Mouse (Mus musculus): ENCODE measurements around the gene Tktl1. TPM values are rescaled to one million over a fixed set of nuclear protein-coding genes. Genes with fewer than 3 reads are reported as not detected.

Gene Tktl1
- total RNA-seq (2023): under 1 TPM in 1 of 2 experiments, not detected in 1; 0.36 TPM

GRCm38 (mm10) chrX:74176959-74177358 is at the start of gene Tktl1:
Gene Tktl1, plus strand, starts transcription at chrX:74177259.

GRCm38 (mm10) chrX:74135263-74135662 is 41.8 kb upstream of the Tktl1 start, which contains the start of gene Mecp2:
Gene Mecp2, minus strand, starts transcription at chrX:74135363.

DNA sequence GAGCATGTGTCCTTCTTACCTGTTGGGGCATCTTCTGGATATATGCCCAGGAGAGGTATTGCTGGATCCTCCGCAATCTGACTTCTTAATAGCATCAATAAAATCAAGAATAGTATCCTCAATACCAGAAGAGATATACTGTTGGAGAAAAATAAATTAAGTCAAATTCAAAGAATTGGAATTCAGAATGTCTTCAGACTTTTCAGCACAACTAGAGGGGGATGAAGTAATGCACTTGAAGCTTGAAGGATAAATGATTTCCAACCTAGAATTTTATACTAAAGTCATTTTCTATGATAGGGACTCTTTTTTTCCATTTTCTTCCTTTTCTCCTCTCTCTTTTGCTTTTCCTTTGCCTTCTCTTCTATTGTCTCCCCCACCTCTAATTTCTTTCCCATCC is 9.3 kb upstream of the Tktl1 start, which contains the start of gene Tex28:
Gene Tex28 (minus strand): TSS at position 101 of the 400 bp plus-strand sequence.

GRCm38 (mm10) chrX:74249615-74250014 is 72.6 kb downstream of the Tktl1 start, which contains the start of gene Flna:
Gene Flna, minus strand, starts transcription at chrX:74249820.

GRCm38 (mm10) chrX:74254153-74254887 is 77.3 kb downstream of the Tktl1 start, which contains the start of gene Emd:
Gene Emd, plus strand, starts transcription at chrX:74254687.

Other genes starting within 250 kb of the Tktl1 start
- 10 to 100 TPM; 22.6 to 28.2 TPM for gene Renbp, start 246.4 kb upstream of the Tktl1 start, total RNA-seq (2023)
- 100 to 1,000 TPM; 109 to 126 TPM for gene Hcfc1, start 210.9 kb upstream of the Tktl1 start, total RNA-seq (2023)
- gene Irak1, start 153.3 kb upstream of the Tktl1 start, total RNA-seq (2023): 100 to 1,000 TPM; 162 to 201 TPM
- gene Opn1mw, start 49.8 kb upstream of the Tktl1 start, total RNA-seq (2023): not detected
- gene Mecp2, start 41.9 kb upstream of the Tktl1 start, total RNA-seq (2023): 10 to 100 TPM; 49.9 to 61.6 TPM
- gene Tex28, start 9.4 kb upstream of the Tktl1 start, total RNA-seq (2023): not detected
- 100 to 1,000 TPM; 521 to 524 TPM for gene Flna, start 72.6 kb downstream of the Tktl1 start, total RNA-seq (2023)
- gene Emd, start 77.4 kb downstream of the Tktl1 start, total RNA-seq (2023): 10 to 100 TPM; 72.5 to 81.1 TPM
- gene Rpl10, start 93.6 kb downstream of the Tktl1 start, total RNA-seq (2023): 100 to 1,000 TPM; 649 to 808 TPM
- gene Taz, start 104.7 kb downstream of the Tktl1 start, total RNA-seq (2023): 100 to 1,000 TPM; 120 to 139 TPM
- 10 to 100 TPM; 18.5 to 21.2 TPM for gene Dnase1l1, start 105.1 kb downstream of the Tktl1 start, total RNA-seq (2023)
- gene Atp6ap1, start 119.8 kb downstream of the Tktl1 start, total RNA-seq (2023): 100 to 1,000 TPM; 183 to 197 TPM
- 100 to 1,000 TPM; 302 to 378 TPM for gene Gdi1, start 127.7 kb downstream of the Tktl1 start, total RNA-seq (2023)
- 100 to 1,000 TPM; 101 to 105 TPM for gene Fam50a, start 135.8 kb downstream of the Tktl1 start, total RNA-seq (2023)
- 10 to 100 TPM; 13.4 to 14.8 TPM for gene Plxna3, start 151.8 kb downstream of the Tktl1 start, total RNA-seq (2023)
- 10 to 100 TPM; 26.8 to 27.2 TPM for gene Lage3, start 176.4 kb downstream of the Tktl1 start, total RNA-seq (2023)
- gene Ubl4a, start 196.0 kb downstream of the Tktl1 start, total RNA-seq (2023): 10 to 100 TPM; 28.9 to 33.8 TPM
- gene Slc10a3, start 196.1 kb downstream of the Tktl1 start, total RNA-seq (2023): 10 to 100 TPM; 18.5 to 20.6 TPM
- 10 to 100 TPM; 17.2 to 30.0 TPM for gene Fam3a, start 216.0 kb downstream of the Tktl1 start, total RNA-seq (2023)
- gene Ikbkg, start 216.0 kb downstream of the Tktl1 start, total RNA-seq (2023): 10 to 100 TPM; 61.8 to 62.6 TPM

Data from B cell, adult 67 days (primary cell).